Mouse (Mus musculus): Measurements from ENCODE around the gene BC048562.

Gene BC048562

DNA sequence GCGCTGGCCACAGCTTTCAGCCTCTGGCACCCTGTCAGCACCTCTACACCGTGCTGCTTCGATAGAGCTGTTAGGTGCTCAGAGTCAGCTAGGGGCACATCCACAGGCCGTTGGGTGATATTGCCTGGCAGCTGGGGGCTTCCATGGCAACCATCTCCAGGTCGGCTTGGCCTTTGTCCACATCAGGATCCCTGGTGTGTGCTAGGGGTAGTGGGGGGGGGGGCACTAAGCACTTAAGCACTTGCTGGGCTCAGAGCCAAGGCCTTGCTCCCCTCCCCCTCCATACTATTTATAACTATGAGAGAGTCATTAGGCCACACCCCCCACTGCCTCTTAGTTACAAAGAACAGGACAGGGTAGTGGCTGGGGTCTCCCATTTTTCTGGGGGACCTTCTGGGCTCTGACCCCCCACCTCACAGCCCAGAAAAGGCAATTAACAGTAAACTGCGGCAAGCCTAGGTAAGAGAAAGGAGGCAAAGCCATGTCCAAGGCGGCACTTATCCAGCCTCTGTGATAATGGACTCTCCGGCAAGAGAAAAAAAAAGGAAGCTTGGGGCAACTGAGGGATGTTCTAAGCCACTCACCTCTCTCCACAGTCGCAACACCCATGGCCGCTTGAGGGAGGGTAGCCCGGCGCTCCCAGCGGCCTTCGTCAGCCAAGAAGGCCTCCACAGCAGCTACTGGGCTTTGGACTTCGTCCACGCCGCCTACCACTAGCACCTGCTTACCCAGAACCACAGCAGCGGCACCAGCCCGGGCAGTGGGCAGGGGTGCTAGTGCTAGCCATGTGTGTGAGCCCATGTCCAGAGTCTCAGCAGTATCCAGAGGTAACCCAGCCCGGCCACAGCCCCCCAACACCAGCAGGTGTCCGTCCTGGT is 14.2 kb downstream of the BC048562 start:
- peak; percentile 26 for DNase-seq (ENCODE audit: inconsistent ontology term)

DNA sequence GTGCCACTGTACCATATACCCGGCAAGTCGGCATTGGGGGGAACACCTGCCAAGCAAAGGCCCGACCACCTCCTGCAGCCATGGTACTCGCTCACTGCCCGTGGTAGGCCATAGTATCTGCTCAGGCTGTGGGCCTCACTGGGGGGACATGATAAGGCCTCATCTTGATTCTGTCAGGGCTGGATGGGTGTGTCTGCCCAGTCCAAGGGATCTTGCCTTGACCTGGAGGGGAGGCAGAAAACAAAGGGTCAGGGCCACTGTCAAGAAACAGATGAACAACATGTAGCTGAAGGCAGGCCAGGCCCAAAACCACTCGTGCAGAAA is 14.8 kb downstream of the BC048562 start:
- DNase-seq (ENCODE audit: inconsistent ontology term), result no peak

DNA sequence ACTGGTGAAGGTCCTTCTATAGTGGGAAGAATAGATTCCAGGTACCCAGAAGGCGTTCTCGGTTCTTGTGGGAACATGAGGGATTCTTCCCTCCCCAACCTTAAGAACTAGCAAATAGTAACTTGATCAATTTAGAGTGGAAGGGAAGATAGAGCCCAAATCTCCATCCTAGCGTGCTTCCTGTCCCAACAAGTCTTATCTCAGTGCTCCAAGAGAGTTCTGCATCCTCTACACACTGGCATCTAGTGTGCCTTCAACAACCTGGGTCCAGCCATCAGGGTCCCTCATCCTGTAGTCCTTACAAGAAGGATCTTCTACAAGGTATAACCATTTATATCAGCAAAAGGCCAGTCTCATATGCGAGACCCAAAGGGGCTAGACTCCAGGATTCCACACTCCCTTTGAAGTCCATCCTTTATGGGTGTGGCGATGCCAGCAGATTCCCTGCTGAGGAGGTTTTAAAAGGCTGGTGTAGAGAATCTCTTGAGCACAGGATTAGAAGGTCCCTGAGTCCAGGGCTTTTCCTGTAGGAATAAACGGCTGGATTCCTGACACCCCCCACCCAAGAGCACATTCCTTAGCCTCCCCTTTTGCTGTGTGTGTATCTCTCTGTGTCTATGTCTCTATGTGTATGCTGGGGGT is 15.4 kb downstream of the BC048562 start:
- no peak for DNase-seq (ENCODE audit: inconsistent ontology term)

DNA sequence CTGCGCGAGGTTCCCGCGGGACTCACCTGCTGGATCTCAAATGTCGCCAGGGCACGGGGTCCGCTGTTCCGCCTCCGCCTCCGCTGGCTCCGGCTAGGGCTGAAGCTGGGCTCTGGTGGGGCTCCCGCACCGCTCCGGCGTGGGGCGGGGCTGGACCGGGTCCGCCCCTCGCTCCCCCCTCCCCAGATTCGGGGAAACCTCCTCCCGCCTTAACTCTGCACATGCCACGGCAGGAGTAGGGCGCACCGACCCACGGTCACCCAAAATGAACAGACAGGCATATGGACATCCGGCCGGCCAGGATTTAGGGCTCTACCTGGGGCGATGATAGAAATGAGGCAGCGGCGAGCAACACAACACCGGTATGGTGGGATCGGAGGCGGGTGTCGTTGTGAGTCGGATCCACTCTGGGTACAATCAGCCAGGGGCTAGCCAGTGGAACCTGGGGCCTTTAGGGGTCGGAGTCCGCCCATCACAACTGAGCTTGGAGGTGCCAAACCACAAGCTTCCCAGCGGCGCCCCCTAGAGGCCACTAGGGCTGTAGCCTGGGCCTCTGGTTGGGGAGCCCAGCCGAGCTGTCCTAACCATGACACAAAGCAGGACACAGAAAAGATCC is 16.1 kb downstream of the BC048562 start:
- peak; percentile 85 for DNase-seq (ENCODE audit: inconsistent ontology term)

DNA sequence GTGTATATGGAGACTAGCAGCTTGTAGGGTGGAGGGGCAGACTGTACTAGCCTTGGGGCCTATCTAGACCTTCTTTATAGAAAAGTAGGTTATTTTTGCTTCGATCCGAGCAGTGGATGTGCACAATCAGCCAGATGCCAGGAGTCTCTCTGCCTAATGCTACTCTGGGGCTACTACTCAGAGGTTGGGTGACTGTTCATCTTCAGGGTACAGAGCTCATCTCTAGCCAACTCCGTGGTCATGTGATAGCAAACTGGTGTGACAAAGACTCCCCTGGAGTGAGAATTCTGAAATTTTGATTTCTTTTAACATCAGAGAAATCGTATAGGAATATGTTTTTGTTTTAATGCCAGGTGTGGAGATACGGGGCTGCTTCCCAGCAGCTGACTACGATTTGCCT is 16.6 kb downstream of the BC048562 start:
- DNase-seq (ENCODE audit: inconsistent ontology term), result no peak

DNA sequence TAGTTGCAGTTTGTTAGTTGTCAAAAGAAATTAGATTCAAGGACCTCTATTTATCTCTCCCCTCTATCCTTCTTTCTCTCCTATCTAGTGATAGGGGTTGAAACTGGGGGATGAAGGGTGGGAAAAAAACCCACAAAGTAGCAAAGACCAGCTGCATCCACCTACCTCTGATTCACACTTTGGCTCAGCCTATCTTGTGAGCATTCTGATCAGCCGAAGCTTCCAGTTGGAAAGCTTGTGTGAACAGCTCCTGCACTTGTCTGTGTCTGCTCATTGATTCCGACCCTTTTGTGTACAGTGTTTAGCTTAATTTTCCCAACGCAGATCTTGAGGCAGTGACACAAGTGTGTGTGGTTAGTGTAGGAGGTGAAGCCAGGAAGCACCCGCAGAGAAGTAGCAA is 17.2 kb downstream of the BC048562 start:
- DNase-seq (ENCODE audit: inconsistent ontology term), result peak; percentile 24

DNA sequence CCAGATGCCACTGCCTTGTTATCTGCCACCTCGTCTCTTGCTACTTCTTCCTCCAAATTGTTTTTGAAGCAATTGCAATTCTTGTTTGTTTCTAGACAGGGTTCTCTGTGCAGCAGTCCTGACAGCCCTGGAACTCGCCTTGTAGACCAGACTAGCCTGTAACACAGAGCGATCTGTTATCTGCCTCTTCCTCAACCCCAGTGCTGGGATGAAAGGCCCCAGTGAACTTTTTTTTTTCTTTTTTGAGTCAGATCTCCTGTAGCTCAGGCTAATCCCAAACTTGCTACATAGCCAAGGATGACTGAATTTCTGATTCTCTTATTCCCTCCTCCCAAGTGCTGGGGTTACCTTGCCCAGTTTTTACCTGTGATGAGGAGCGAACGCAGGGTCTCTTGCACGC is 18.1 kb downstream of the BC048562 start:
- DNase-seq (ENCODE audit: inconsistent ontology term), result no peak

DNA sequence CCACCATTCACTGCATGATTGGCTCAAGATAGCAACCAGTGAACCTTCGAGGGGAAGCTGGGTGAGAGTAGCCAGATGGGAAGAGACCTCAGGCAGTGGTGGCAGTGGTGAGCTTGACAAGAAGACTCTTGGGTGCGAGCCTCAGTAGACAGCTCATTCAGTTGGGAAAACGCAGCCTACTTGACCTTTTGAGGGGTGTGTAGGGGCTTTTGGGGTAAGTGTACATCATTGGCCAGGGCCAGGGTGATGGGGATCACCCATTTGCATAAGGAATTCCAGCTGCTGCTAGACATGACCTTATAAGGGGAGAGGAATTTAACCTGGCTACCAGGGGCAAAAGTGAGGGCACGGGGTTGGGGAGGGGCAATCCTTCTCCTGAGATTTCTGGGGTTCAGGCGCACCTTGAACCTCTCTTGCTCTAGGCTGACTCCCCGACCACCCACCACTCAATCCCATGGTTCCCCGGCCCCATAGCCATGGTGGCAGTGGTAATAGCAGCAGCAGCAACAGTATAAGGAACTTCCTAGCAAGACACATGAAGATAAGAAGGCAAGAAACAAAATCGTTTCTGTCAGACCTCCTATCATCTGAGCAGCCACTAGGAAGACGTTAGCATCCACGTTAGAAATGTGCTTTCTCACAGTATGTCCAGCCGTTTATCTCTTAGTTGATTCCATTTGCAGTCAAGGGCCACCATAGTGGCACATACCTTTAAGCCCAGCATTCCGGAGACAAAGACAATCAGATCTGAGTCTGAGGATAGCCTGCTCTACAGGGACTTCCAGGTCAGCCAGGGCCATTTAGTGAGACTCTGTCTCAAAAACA is 19.7 kb downstream of the BC048562 start:
- no peak for DNase-seq (ENCODE audit: inconsistent ontology term)

DNA sequence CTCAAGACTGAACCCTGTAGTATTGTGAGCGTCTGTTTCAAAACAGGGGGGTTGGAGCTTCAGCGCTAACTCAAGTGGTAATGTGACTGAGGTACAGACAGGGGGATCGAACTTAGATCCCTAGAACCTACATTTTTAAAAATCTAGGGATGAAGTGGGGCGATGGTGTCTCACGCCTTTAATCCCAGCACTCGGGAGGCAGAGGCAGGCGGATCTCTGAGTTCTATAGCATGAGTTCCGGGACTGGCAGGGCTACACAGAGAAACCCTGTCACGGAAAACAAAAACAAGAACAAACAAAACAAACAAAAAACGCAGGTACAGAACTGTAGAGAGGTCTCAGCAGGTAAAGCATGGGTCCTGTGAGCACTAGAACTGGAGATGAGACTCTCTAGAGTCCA is 20.7 kb downstream of the BC048562 start:
- DNase-seq (ENCODE audit: inconsistent ontology term), result no peak

DNA sequence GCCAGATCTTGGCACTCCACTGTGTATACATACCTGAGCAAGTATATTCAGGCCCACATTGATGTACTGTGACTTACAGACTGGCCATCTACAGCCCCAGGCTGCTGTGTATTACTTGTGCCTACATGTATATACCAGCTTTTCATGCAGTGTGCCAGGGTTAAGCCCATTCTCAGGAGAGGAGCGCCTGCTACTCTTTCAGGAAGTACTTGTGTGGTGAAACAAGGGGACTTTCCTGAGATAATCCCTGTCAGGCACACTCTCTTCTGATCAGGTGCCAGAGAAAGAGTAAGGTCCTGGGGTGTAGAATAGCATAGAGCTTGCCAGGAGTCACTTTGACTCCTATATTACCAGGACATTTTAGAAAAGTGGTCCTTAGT is 23.6 kb downstream of the BC048562 start:
- DNase-seq (ENCODE audit: inconsistent ontology term), result no peak

DNA sequence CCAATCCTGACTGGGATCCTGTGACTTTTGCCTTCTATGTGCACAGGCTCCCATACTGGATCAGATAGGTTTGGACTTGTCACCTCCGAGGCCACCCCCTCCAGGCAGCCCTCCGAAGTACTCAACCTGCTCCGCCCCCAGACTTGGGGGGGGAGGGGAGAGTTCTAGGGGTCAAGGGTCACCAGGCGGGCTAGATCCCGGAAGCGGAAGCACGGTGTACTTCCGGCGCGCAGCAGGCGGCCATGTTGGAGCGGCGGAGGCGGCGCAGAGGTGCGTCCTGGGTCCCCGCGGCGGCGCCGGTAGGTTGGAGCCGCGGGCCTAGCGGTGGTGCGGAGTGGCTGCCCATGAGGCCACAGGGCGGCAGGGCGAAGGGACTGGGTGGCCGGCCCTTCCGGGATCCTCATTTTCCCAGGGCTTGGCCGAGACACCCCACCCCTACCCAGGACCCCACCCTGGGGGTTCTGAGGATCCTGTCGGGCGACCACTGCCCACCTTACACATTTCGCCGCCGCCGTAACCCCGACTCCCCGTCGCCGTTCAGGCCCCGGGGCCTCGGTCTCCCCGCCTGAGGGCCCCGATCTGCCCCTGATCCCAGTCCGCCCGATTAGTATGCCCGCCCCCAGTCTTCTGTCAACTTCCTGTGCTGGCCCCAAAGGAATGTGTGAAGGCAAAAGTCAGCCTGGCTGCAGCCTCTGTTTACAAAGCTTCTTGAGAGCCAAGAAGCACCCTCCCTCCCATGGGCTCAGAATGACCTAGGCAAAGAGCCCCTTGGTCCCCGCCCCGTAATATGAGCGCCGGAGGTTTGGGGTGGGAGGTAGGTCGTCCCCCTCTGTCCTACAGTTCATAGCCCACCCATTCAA is 24.3 kb downstream of the BC048562 start, which contains the start of gene Ccdc71:
Gene Ccdc71 (plus strand): TSS at position 209 of the 860 bp plus-strand sequence.
- DNase-seq (ENCODE audit: inconsistent ontology term), result peak; percentile 87

DNA sequence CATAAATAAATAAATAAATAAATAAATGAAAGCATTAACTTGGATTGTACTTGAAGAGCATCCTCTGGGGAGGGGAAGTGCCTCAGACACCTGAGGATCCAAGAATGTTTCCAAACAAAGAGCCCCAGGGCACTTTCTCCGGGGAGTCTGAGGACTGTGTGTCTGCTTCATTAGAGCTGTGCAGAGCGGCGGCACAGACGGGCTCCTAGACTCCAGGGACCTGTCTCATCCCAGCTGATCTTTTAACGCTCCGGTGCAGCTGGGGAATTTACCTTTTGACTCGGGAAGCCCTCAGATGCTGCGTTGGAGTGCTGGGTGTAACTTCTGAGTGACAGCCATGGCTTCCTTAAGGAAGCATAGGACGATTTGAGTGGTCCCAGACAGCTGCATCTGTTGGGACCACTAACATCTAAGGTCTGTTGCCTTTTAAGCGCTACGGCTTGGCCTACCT is 24.9 kb downstream of the BC048562 start, which contains the start of gene Klhdc8b:
Gene Klhdc8b (minus strand): TSS at position 401 of the 451 bp plus-strand sequence.
- no peak for DNase-seq (ENCODE audit: inconsistent ontology term)

DNA sequence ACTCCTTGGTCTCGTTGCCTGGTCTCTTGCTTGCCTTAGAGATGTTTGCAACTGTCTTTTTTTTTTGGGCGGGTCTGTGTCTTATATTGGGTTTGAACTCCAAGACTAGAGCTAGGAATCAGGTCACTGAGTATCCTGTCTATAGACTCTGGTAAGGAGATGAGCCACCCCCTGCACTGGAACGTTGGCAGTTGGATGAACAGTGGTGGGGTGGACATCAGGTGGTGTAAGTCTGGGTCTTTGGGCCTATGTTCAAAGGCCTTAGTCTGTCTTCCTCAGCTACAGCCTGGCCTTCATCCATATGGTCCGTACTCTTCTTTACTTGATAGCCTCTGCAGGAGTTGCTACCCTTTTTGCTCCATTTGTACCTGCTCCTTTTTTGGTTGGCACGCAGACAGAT is 25.4 kb downstream of the BC048562 start:
- DNase-seq (ENCODE audit: inconsistent ontology term), result no peak

DNA sequence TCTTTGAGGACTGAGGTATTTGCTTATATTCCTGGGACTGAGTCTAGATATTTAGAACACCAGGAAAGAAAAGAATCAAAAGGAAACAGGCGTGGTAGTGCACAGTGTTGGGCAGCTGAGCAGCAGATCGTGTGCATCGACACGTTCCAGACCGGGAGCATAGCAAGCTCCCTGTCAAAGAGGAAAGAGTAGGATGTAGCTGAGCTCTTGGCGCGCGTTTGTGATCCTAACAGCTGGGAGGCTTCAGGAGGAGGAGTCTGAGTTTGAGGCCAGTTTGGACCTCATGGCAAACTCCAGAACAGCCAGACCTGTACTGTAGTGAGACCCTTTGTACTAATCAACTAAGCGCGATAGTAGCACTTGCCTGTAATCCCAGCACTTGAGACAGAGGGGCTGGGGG is 25.9 kb downstream of the BC048562 start:
- no peak for DNase-seq (ENCODE audit: inconsistent ontology term)

DNA sequence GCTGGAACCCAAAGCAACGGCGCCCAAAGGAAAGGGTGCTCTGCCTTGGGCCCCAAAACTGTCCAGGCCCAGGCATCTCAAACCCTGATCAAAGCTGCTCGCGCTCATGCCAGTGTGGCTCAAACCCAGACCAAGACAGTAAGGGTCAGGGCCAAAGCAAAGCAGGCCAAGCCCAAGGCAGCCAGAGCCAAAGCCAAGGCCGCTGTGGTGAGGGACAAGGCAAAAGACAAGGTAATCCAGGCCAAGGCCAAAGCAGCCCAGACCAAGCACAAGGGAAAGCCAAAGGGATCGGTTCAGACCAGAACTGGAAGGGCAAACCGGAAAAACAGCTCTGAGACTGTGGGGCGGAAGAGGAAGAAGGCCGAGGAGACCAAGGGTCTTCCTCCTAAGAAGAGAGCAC is 27.4 kb downstream of the BC048562 start:
- no peak for DNase-seq (ENCODE audit: inconsistent ontology term)

DNA sequence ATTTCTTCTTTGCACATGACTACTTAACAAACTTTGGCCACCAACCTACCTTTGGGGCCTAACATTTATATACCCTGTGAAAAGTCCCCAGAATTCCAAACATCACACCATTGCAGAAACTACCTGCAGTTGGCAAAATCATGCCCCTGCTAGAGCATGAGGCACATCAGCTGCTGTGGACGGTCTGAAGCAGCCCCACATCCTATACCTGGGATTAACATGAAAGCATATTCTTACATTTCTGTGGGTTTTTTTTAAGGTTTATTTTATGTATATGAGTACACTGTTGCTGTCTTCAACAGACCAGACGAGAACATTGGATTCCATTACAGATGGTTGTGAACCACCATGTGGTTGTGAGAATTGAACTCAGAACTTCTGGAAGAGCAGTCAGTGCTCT is 29.9 kb downstream of the BC048562 start:
- DNase-seq (ENCODE audit: inconsistent ontology term), result no peak

DNA sequence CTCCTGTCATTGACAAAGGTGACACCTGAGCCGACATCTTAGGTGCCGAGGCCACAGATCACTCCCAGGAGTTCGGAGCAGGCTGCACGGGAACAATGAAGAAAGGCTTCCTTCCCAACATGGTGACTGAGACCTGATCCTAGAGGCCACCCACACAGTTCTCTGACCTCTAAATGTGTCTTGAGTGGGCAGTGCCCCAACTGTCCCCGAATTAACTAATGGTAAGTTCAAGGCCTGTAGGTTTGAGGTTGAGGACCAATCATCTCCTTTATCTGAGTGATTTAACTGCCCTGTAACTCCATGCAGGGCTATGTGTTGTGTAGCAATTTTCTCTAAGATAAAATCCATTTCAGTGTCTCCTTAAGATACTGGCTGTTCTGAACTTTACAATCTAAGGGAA is 33.1 kb downstream of the BC048562 start:
- DNase-seq (ENCODE audit: inconsistent ontology term), result no peak

DNA sequence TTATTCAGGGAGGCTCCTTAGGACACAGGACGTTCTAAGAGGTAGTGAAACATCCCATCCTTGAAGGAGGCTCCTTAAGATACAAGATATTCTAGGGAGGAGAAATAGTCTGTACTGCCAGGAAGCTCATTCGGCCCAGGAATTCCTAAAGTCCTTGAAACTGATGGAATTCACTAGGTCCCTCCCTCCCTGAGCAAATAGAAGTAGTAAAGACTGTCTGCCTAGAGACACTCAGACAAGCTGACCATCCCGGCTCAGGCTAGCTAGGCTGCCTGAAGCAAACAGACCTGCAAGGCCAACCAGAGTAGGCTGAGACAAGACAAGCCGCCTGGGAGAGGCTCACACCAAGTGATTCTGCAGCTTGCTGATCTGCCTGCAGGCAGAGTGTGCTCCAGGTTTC is 33.6 kb downstream of the BC048562 start:
- no peak for DNase-seq (ENCODE audit: inconsistent ontology term)

DNA sequence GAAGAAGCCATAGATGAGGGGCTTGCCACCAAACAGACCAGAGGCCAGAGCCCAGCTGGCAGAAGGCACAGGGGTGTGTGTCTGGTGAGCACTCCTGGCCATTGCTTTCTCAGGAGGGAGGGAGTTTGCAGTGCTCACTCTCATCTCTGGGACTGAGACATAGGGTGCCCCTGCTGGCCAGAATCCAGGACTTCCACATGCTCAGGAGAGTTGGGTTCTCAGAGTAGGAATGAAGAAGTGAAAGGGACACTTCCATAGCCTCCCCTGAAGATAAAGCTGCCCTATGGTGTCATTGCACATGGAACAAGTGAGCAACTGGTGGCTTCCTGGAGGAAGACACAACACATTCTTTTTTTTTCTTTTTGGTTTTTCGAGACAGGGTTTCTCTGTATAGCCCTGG is 38.2 kb downstream of the BC048562 start:
- no peak for DNase-seq (ENCODE audit: inconsistent ontology term)

DNA sequence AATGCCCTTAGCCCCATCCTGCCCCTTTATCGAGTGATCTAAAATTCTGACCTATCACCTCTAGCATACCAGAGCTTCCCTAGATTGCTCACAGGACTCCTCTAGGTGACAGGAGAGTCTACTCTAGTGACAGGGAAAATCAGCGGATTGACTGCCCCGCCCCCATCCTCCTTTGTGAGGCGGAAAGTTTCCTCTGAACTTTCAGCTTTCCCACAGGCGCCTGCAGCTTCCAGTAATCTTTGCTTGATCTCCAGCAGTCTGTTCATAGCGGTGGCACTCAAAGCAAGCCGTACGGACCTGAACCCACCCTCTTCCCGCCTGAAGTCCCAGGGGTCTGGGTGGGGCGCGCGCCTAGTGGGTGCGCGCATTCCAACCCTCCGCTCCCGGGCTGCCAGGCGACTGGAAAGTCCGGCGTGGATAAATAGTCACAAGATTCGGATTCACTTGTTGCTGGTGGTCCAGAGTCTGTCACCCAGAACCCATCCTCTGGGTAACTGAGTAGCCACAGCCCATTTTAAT is 42.4 kb downstream of the BC048562 start:
- DNase-seq (ENCODE audit: inconsistent ontology term), result peak; percentile 89

DNA sequence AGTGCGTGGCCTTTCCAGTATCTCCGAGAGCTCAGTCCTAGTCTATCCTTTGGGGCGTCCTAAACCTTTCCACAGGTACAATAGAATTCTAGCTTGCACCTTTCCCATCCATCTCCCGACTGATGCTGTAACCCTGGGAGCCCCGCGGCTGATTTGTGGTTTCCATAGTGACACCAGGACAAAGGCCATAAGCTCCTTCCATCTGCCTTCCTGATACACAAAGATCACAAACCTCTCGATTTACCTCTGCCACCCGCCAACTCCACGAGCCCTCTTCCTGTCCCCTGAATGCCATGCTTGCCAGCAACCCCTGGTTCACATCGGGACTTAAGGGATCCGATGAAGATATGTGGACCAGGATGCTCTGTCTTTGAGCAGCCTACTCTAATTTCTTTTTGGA is 43.0 kb downstream of the BC048562 start:
- no peak for DNase-seq (ENCODE audit: inconsistent ontology term)
